Mouse (Mus musculus) common myeloid progenitor, adult 5-6 weeks (primary cell): Measurements from ENCODE around the gene Eps8. TPM values are rescaled to one million over a fixed set of nuclear protein-coding genes. Genes with fewer than 3 reads are reported as not detected.

Source experiments
- ATAC-seq: replicated peaks from 2 replicates; pipeline ENCODE4 v1.8.0; 2016; ENCODE audit warnings: low read depth, mild to moderate bottlenecking, moderate TSS enrichment, inconsistent platforms; ENCODE audit not compliant: poor library complexity, severe bottlenecking
- total RNA-seq: library from RNA; stranded (forward); fragments of 200-1000, 187-1606 nt; gene quantifications from 2 replicates; pipeline ENCODE4 v1.2.3, GENCODE M21; 2017

Eps8 gene
- total RNA-seq = 3.6 and 5.8 TPM in 2 replicates

GRCm38 (mm10) chr6:137654776-137655175 lies at the start of gene Eps8:
Gene Eps8 (minus strand): TSS chr6:137654876.
- ATAC-seq = no peak

- ATAC-seq = no peak
These were observed 48.8 kb upstream of the Eps8 start for GRCm38 (mm10) chr6:137703431-137703830.

- no peak for ATAC-seq
These were observed 48.2 kb upstream of the Eps8 start for GRCm38 (mm10) chr6:137702918-137703317.

- ATAC-seq = no peak
These were observed 47.5 kb upstream of the Eps8 start for GRCm38 (mm10) chr6:137702186-137702585.

- ATAC-seq = no peak
These were observed 44.8 kb upstream of the Eps8 start for GRCm38 (mm10) chr6:137699434-137699833.

- peak; percentile 92 for ATAC-seq
These were observed 41.9 kb upstream of the Eps8 start for GRCm38 (mm10) chr6:137696445-137697204.

- no peak for ATAC-seq
These were observed 40.4 kb upstream of the Eps8 start for GRCm38 (mm10) chr6:137695046-137695445.

GRCm38 (mm10) chr6:137694310-137694709 lies 39.6 kb upstream of the Eps8 start:
- ATAC-seq = no peak

GRCm38 (mm10) chr6:137690550-137691119 lies 36.0 kb upstream of the Eps8 start:
- 0 out of 2 replicates have a peak, but pooled peaks have one; percentile 15 for ATAC-seq

GRCm38 (mm10) chr6:137688506-137689105 lies 33.9 kb upstream of the Eps8 start:
- ATAC-seq = no peak

GRCm38 (mm10) chr6:137688079-137688478 lies 33.4 kb upstream of the Eps8 start:
- ATAC-seq = no peak

- no peak for ATAC-seq
These were observed 33.0 kb upstream of the Eps8 start for GRCm38 (mm10) chr6:137687667-137688066.

GRCm38 (mm10) chr6:137682629-137683028 lies 28.0 kb upstream of the Eps8 start:
- ATAC-seq = no peak

GRCm38 (mm10) chr6:137681000-137681399 lies 26.3 kb upstream of the Eps8 start:
- ATAC-seq = no peak

- ATAC-seq = no peak
These were observed 21.9 kb upstream of the Eps8 start for GRCm38 (mm10) chr6:137676581-137676980.

GRCm38 (mm10) chr6:137675556-137675955 lies 20.9 kb upstream of the Eps8 start:
- no peak for ATAC-seq

GRCm38 (mm10) chr6:137673301-137673700 lies 18.6 kb upstream of the Eps8 start:
- no peak for ATAC-seq

GRCm38 (mm10) chr6:137671561-137671960 lies 16.9 kb upstream of the Eps8 start:
- no peak for ATAC-seq

- no peak for ATAC-seq
These were observed 16.1 kb upstream of the Eps8 start for GRCm38 (mm10) chr6:137670820-137671219.

- ATAC-seq = no peak
These were observed 15.2 kb upstream of the Eps8 start for GRCm38 (mm10) chr6:137669876-137670275.

- no peak for ATAC-seq
These were observed 14.8 kb upstream of the Eps8 start for GRCm38 (mm10) chr6:137669433-137669832.
